Mouse (Mus musculus) B cell, adult 2 months (primary cell): ENCODE measurements around the gene Osbpl9.

Experiments used
- DNase-seq, 2 experiments: peaks; one replicate each; pipeline ENCODE4 v3.0.0; 2022

Gene Osbpl9

GRCm38 (mm10) chr4:109201582-109202424 lies at the start of gene Osbpl9:
TSS of gene Osbpl9 (minus strand) at chr4:109202272.
- peak; percentile 100 for DNase-seq

- DNase-seq = peak; percentile 35 to 44
These were observed 49.5 kb upstream of the Osbpl9 start for GRCm38 (mm10) chr4:109251605-109252004.

- DNase-seq = no peak
These were observed 43.0 kb upstream of the Osbpl9 start for GRCm38 (mm10) chr4:109245016-109245620.

GRCm38 (mm10) chr4:109244506-109244905 lies 42.4 kb upstream of the Osbpl9 start:
- no peak for DNase-seq

GRCm38 (mm10) chr4:109241934-109242333 lies 39.9 kb upstream of the Osbpl9 start:
- DNase-seq = no peak

- DNase-seq = no peak
These were observed 39.1 kb upstream of the Osbpl9 start for GRCm38 (mm10) chr4:109241221-109241620.

GRCm38 (mm10) chr4:109238428-109239268 lies 36.6 kb upstream of the Osbpl9 start:
- no peak for DNase-seq

- no peak for DNase-seq
These were observed 34.3 kb upstream of the Osbpl9 start for GRCm38 (mm10) chr4:109236186-109236879.

GRCm38 (mm10) chr4:109234806-109235350 lies 32.8 kb upstream of the Osbpl9 start:
- no peak for DNase-seq

GRCm38 (mm10) chr4:109234185-109234584 lies 32.1 kb upstream of the Osbpl9 start, which contains the start of gene Calr4:
TSS of gene Calr4 (plus strand) at chr4:109234485.
- DNase-seq = no peak

GRCm38 (mm10) chr4:109229766-109230279 lies 27.8 kb upstream of the Osbpl9 start:
- DNase-seq = no peak

- DNase-seq = no peak
These were observed 24.0 kb upstream of the Osbpl9 start for GRCm38 (mm10) chr4:109226071-109226470.

GRCm38 (mm10) chr4:109225606-109226005 lies 23.5 kb upstream of the Osbpl9 start:
- no peak for DNase-seq

- DNase-seq = no peak
These were observed 22.9 kb upstream of the Osbpl9 start for GRCm38 (mm10) chr4:109224762-109225552.

GRCm38 (mm10) chr4:109222001-109222400 lies 19.9 kb upstream of the Osbpl9 start:
- no peak for DNase-seq

GRCm38 (mm10) chr4:109220441-109220940 lies 18.4 kb upstream of the Osbpl9 start:
- no peak for DNase-seq

- no peak for DNase-seq
These were observed 15.9 kb upstream of the Osbpl9 start for GRCm38 (mm10) chr4:109218008-109218407.

- DNase-seq = no peak
These were observed 11.9 kb upstream of the Osbpl9 start for GRCm38 (mm10) chr4:109213986-109214385.

- no peak for DNase-seq
These were observed 8.8 kb upstream of the Osbpl9 start for GRCm38 (mm10) chr4:109210881-109211280.

GRCm38 (mm10) chr4:109210253-109210652 lies 8.2 kb upstream of the Osbpl9 start:
- no peak for DNase-seq

- DNase-seq = no peak
These were observed 5.5 kb upstream of the Osbpl9 start for GRCm38 (mm10) chr4:109207524-109207923.
